Mouse (Mus musculus) hindbrain, embryonic 11.5 days (tissue): ENCODE data around the gene Sox5. TPM values are rescaled to one million over a fixed set of nuclear protein-coding genes. Genes with fewer than 3 reads are reported as not detected.

Experiments used
- ATAC-seq: fragments of 200-750 bp; cut with Nextera tagmentation; 2 replicates; pipeline ENCODE4 v1.8.0; 2017; ENCODE audit warnings: mild to moderate bottlenecking, moderate TSS enrichment, moderate library complexity; ENCODE audit not compliant: low FRiP score
- DNase-seq: peaks from one replicate; pipeline ENCODE4 v3.0.0-alpha.2; 2015; ENCODE audit warnings: low spot score
- H3K27ac ChIP-seq: fragments of 300-500 bp; sonication (generic); 2 replicates; pipeline ENCODE4 v1.5.1; 2014; ENCODE audit warnings: mild to moderate bottlenecking, low read depth, low read length
- H3K27me3 ChIP-seq: fragments of 300-500 bp; sonication (generic); 2 replicates; pipeline ENCODE4 v1.6.1; 2014; ENCODE audit warnings: mild to moderate bottlenecking, low read length, moderate library complexity, mixed read lengths; ENCODE audit not compliant: control insufficient read depth, insufficient read depth
- H3K36me3 ChIP-seq: fragments of 300-500 bp; sonication (generic); 2 replicates; pipeline ENCODE4 v1.6.1; 2014; ENCODE audit warnings: mild to moderate bottlenecking, low read length, moderate library complexity, mixed read lengths; ENCODE audit not compliant: control insufficient read depth, insufficient read depth
- H3K4me1 ChIP-seq: fragments of 300-500 bp; sonication (generic); replicated peaks from 2 replicates; pipeline ENCODE4 v1.6.1; 2014; ENCODE audit warnings: low read length, mixed read lengths; ENCODE audit not compliant: control insufficient read depth, insufficient read depth
- H3K4me2 ChIP-seq: fragments of 300-500 bp; sonication (generic); replicated peaks from 2 replicates; pipeline ENCODE4 v1.6.1; 2014; ENCODE audit warnings: mild to moderate bottlenecking, low read depth, low read length
- H3K4me3 ChIP-seq: fragments of 300-500 bp; sonication (generic); 2 replicates; pipeline ENCODE4 v1.5.1; 2014; ENCODE audit warnings: low read depth, low read length
- H3K9ac ChIP-seq: fragments of 300-500 bp; sonication (generic); 2 replicates; pipeline ENCODE4 v1.6.1; 2014; ENCODE audit warnings: low read depth, low read length
- H3K9me3 ChIP-seq: fragments of 300-500 bp; sonication (generic); 2 replicates; pipeline ENCODE4 v1.6.1; 2016; ENCODE audit warnings: low read length; ENCODE audit not compliant: control insufficient read depth
- WGBS: fragments of 180-500 bp; shearing (Covaris S2); extraction: QIAGEN DNeasy Blood & Tissue Kit; methylation state at CpG from one replicate; pipeline ENCODE4 v1.1.7; 2014; 5-methylcytosine and 5-hydroxymethylcytosine counted together
- polyA plus RNA-seq: library from polyadenylated mRNA; unstranded; fragments of >200 nt; fragmentation: Nextera tagmentation; extraction: Ambion mirVana; gene quantifications from 2 replicates; pipeline ENCODE4 v1.2.1, GENCODE M21; 2014

Gene Sox5
- polyA plus RNA-seq, 1 experiment from 2014 or later = 35.0 TPM

- no peak overlapping the region for H3K27ac ChIP-seq
- H3K36me3 ChIP-seq = no peaks in the 10 kb centered on the region
- H3K4me1 ChIP-seq = no peaks in the 10 kb centered on the region
- H3K4me2 ChIP-seq = no peak overlapping the region
- H3K9me3 ChIP-seq = no peaks in the 10 kb centered on the region
- DNase-seq (no peak), ATAC-seq (no peak)
- 31% methylated on average over 14 of the region's 14 CpGs for WGBS
- no peak overlapping the region for H3K4me3 ChIP-seq
- H3K9ac ChIP-seq = no peak overlapping the region
- no peaks in the 10 kb centered on the region for H3K27me3 ChIP-seq
Observed at GRCm38 (mm10) chr6:144757414-144757813, 24.4 kb downstream of the Sox5 start.

- ATAC-seq (no peak), DNase-seq (no peak)
- no peaks in the 10 kb centered on the region for H3K27me3 ChIP-seq
- no peak overlapping the region for H3K4me2 ChIP-seq
- H3K4me1 ChIP-seq = no peaks in the 10 kb centered on the region
- H3K27ac ChIP-seq = no peak overlapping the region
- 97% methylated on average over 14 of the region's 14 CpGs for WGBS
- no peaks in the 10 kb centered on the region for H3K9me3 ChIP-seq
- H3K36me3 ChIP-seq = no peaks in the 10 kb centered on the region
- no peak overlapping the region for H3K4me3 ChIP-seq
- no peak overlapping the region for H3K9ac ChIP-seq
Observed at GRCm38 (mm10) chr6:144756444-144756843, 25.3 kb downstream of the Sox5 start.

GRCm38 (mm10) chr6:144755304-144755703 lies 26.5 kb downstream of the Sox5 start:
- H3K27ac ChIP-seq = no peak overlapping the region
- no peak overlapping the region for H3K4me2 ChIP-seq
- no peaks in the 10 kb centered on the region for H3K4me1 ChIP-seq
- no peak overlapping the region for H3K9ac ChIP-seq
- no peak overlapping the region for H3K4me3 ChIP-seq
- H3K27me3 ChIP-seq = no peaks in the 10 kb centered on the region
- no peaks in the 10 kb centered on the region for H3K9me3 ChIP-seq
- no peak for ATAC-seq
- WGBS = 92% methylated on average over 4 of the region's 4 CpGs
- H3K36me3 ChIP-seq = no peaks in the 10 kb centered on the region
- no peak for DNase-seq

- Histone ChIP-seq H3K4me2 (no peak overlapping the region), H3K4me3 (no peak overlapping the region), H3K9me3 (no peaks in the 10 kb centered on the region), H3K9ac (no peak overlapping the region), H3K4me1 (no peaks in the 10 kb centered on the region), H3K27me3 (no peaks in the 10 kb centered on the region), H3K27ac (no peak overlapping the region), H3K36me3 (no peaks in the 10 kb centered on the region)
- DNase-seq = no peak
- no peak for ATAC-seq
Observed at GRCm38 (mm10) chr6:144754366-144754765, 27.4 kb downstream of the Sox5 start.

GRCm38 (mm10) chr6:144753963-144754296 lies 27.8 kb downstream of the Sox5 start:
- Histone ChIP-seq H3K36me3 (no peaks in the 10 kb centered on the region), H3K9me3 (no peaks in the 10 kb centered on the region), H3K4me1 (no peaks in the 10 kb centered on the region), H3K27me3 (no peaks in the 10 kb centered on the region), H3K9ac (no peak overlapping the region), H3K27ac (no peak overlapping the region), H3K4me2 (no peak overlapping the region), H3K4me3 (no peak overlapping the region)
- 17% methylated on average over 3 of the region's 3 CpGs for WGBS
- ATAC-seq = no peak
- peak; percentile 34 for DNase-seq

- Histone ChIP-seq H3K9ac (no peak overlapping the region), H3K27ac (no peak overlapping the region), H3K4me3 (no peak overlapping the region), H3K4me2 (no peak overlapping the region), H3K4me1 (no peaks in the 10 kb centered on the region), H3K36me3 (no peaks in the 10 kb centered on the region), H3K9me3 (no peaks in the 10 kb centered on the region), H3K27me3 (no peaks in the 10 kb centered on the region)
- no peak for DNase-seq
- ATAC-seq = no peak
- 70% methylated on average over 13 of the region's 13 CpGs for WGBS
Observed at GRCm38 (mm10) chr6:144753225-144753962, 28.4 kb downstream of the Sox5 start.

- no peak for ATAC-seq
- Histone ChIP-seq H3K27me3 (no peaks in the 10 kb centered on the region), H3K4me2 (no peak overlapping the region), H3K9me3 (no peaks in the 10 kb centered on the region), H3K36me3 (no peaks in the 10 kb centered on the region), H3K4me3 (no peak overlapping the region), H3K27ac (no peak overlapping the region), H3K9ac (no peak overlapping the region), H3K4me1 (no peaks in the 10 kb centered on the region)
- DNase-seq = no peak
- 86% methylated on average over 4 of the region's 4 CpGs for WGBS
Observed at GRCm38 (mm10) chr6:144751581-144751980, 30.2 kb downstream of the Sox5 start.

GRCm38 (mm10) chr6:144750197-144750596 lies 31.6 kb downstream of the Sox5 start:
- no peaks in the 10 kb centered on the region for H3K27me3 ChIP-seq
- no peak for ATAC-seq
- 66% methylated on average over 7 of the region's 7 CpGs for WGBS
- H3K4me2 ChIP-seq = no peak overlapping the region
- no peak for DNase-seq
- no peak overlapping the region for H3K4me3 ChIP-seq
- H3K4me1 ChIP-seq = no peaks in the 10 kb centered on the region
- no peak overlapping the region for H3K9ac ChIP-seq
- no peaks in the 10 kb centered on the region for H3K9me3 ChIP-seq
- H3K27ac ChIP-seq = no peak overlapping the region
- no peaks in the 10 kb centered on the region for H3K36me3 ChIP-seq

GRCm38 (mm10) chr6:144746436-144746835 lies 35.3 kb downstream of the Sox5 start:
- no peak overlapping the region for H3K9ac ChIP-seq
- DNase-seq (no peak), ATAC-seq (no peak)
- H3K36me3 ChIP-seq = no peaks in the 10 kb centered on the region
- 94% methylated on average over 10 of the region's 10 CpGs for WGBS
- H3K4me1 ChIP-seq = no peaks in the 10 kb centered on the region
- no peaks in the 10 kb centered on the region for H3K27me3 ChIP-seq
- no peak overlapping the region for H3K27ac ChIP-seq
- no peak overlapping the region for H3K4me2 ChIP-seq
- H3K4me3 ChIP-seq = no peak overlapping the region
- H3K9me3 ChIP-seq = no peaks in the 10 kb centered on the region
